Mouse (Mus musculus) heart, adult 18-20 months (tissue): Measurements from ENCODE around the gene Panx1. TPM values are rescaled to one million over a fixed set of nuclear protein-coding genes. Genes with fewer than 3 reads are reported as not detected.

Source experiments
- DNase-seq, 2 experiments: peaks; one replicate each; pipeline ENCODE4 v3.0.0; 2021 to 2022; ENCODE audit warnings: mixed read lengths in 1 of 2
- long read RNA-seq, 2 experiments: library from polyadenylated mRNA; stranded (forward); transcript quantifications; one replicate each; pipeline ENCODE4 v2.0.0; 2021
- total RNA-seq, 2 experiments: library from RNA; stranded (reverse); gene quantifications; 2 replicates each; pipeline ENCODE4 v1.2.3; 2021

The Panx1 gene
- total RNA-seq: 10 to 100 TPM in 1 of 2 experiments, 1 to 10 TPM in 1; 5.4 to 10.1 TPM
- long read RNA-seq, experiment 1, full-length matches to known transcripts: 4 of 4 reads
- long read RNA-seq, experiment 1, partial matches to known transcripts: 0 of 4 reads
- long read RNA-seq, experiment 1, other reads (novel, unspliced or antisense): 0 of 4 reads
- long read RNA-seq, experiment 2, full-length matches to known transcripts: 2 of 2 reads
- long read RNA-seq, experiment 2, partial matches to known transcripts: 0 of 2 reads
- long read RNA-seq, experiment 2, other reads (novel, unspliced or antisense): 0 of 2 reads

GRCm38 (mm10) chr9:15045084-15045669 is at the start of gene Panx1:
Gene Panx1, minus strand, starts transcription at chr9:15045478.
- peak; percentile 73 to 83 for DNase-seq

GRCm38 (mm10) chr9:15068686-15069295 is 23.5 kb upstream of the Panx1 start:
- no peak for DNase-seq

DNA sequence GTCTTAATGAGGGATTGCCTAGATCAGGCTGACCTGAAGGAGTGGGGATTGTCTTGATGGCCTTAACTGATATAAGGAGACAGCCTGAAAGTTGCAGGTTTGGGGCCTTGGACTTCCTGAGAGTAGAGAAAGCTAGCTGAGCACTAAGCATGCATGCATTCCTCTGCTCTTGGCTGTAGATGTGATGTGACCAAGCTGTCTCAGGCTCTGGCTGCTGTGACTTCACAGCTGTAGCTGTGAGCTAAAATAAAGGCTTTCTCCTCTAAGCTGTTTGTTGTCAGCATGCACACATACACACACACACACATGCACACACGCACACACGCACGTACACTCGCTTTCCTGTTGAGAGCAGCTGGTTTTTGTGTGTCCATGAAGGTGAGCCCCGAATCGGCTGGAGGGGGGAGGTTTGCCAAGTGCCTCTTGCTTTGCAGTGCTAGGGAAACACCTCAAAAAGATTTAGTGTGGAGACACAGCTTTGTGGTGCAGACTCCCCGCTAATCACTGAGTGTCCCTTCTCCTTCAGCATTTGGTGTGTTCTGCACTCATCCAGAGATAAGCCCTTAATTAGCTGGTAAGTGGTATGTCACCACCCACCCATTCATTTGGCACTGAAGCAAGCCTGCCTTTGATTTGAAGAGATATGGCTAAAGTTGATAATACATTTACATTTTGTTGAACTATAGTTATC is 22.9 kb upstream of the Panx1 start:
- no peak for DNase-seq

GRCm38 (mm10) chr9:15064176-15064575 is 18.9 kb upstream of the Panx1 start:
- DNase-seq: no peak

DNA sequence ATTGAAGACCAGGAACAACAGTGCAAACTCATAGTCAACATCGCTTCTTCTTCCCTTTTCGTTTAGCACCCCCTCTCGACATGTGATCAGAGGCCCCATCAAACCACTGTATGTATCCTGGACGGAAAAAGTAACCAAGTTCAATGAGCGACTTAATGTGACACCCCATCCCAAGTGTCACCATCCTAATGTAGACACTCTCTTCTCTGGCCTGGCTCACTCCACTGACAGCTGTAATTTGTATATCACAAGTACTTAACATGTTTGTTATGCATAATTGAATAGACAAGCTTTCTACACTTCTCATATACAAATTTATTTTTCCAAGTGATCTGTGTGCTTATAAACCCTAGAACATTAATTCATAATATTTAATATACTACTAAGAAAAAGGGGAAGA is 15.6 kb upstream of the Panx1 start:
- DNase-seq: no peak

- DNase-seq: no peak
Measured at GRCm38 (mm10) chr9:15060026-15060425, 14.7 kb upstream of the Panx1 start.

DNA sequence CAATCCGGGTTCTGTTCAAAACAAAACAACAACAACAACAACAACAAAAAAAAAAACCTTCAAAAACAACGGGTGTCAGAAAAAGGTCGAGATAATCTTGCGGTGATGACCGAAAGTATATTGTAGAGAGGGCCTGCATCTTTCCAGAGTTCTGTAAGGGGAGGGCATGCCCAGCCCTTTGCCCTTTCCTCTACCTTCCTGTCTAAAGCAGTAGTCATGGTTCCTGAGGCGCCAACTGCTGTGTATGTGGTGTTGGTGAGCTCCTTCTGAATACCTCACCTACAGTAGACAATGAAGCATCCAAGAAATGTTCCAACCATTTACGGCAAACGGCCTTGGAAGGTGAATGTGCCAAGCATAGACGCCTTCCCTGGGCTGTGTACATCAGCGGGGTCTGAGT is 462 bp upstream of the Panx1 start:
- no peak for DNase-seq

GRCm38 (mm10) chr9:15044391-15045083 is 741 bp downstream of the Panx1 start:
- DNase-seq: no peak

- no peak for DNase-seq
Measured at GRCm38 (mm10) chr9:15041556-15041955, 3.7 kb downstream of the Panx1 start.

GRCm38 (mm10) chr9:15039848-15040247 is 5.4 kb downstream of the Panx1 start:
- DNase-seq: no peak

DNA sequence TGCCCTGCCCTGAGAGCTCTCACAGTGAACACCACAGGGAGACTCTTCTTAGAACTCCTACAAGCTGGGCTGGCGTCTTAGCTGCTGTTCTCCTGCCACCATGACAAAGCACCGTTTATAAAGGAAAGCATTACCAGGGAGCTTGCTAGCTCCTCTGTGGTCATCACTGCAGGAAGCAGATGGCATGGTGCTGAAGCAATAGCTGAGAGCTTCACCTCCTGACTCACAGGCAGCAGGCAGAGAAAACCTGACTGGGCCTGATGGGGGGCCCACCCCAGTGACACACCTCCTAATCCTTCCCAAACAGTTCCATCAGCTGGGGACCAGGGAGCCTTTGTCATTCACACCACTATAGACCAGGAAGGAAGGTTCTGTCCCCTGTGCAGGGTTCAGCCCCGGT is 7.6 kb downstream of the Panx1 start:
- no peak for DNase-seq

GRCm38 (mm10) chr9:15037237-15037636 is 8.0 kb downstream of the Panx1 start:
- DNase-seq: no peak

DNA sequence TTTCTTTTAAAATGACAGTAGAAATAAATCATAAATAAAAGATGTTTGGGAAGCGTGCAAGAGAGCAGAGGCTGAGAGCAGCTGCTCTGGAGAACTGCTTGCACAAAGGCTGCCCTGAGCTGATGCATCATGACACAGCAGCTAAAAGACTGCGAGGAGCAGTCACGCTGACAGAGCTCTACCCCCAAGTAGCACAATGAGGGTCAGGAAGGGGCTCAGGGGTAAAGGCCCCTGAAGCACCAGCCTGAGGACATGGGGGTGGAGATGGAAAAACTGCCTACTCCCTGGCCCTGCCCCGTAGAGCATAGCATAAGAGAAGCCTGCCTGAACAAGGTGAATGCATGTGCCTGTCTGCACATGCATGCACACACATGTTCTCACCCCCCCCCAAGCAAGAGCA is 8.5 kb downstream of the Panx1 start:
- DNase-seq: no peak

DNA sequence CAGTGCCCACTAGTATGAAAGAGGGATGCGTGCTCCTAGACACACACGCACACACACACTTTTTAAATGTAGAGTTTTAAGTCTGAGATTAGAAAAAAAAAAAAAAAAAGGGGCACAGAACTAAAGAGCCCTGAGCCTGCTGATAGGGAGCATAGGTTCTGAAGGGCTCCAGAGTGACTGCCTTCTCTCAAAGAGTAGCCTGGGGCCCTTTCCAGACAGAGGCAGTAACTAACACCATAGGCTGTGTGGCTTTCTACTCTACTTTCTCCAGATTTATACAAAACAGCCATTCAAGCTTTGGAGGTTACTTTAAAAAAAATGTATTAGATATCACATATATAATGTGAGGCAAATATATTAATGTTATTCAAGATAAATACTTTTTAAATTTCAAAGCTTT is 8.9 kb downstream of the Panx1 start:
- DNase-seq: no peak

- no peak for DNase-seq
Measured at GRCm38 (mm10) chr9:15035979-15036378, 9.3 kb downstream of the Panx1 start.

DNA sequence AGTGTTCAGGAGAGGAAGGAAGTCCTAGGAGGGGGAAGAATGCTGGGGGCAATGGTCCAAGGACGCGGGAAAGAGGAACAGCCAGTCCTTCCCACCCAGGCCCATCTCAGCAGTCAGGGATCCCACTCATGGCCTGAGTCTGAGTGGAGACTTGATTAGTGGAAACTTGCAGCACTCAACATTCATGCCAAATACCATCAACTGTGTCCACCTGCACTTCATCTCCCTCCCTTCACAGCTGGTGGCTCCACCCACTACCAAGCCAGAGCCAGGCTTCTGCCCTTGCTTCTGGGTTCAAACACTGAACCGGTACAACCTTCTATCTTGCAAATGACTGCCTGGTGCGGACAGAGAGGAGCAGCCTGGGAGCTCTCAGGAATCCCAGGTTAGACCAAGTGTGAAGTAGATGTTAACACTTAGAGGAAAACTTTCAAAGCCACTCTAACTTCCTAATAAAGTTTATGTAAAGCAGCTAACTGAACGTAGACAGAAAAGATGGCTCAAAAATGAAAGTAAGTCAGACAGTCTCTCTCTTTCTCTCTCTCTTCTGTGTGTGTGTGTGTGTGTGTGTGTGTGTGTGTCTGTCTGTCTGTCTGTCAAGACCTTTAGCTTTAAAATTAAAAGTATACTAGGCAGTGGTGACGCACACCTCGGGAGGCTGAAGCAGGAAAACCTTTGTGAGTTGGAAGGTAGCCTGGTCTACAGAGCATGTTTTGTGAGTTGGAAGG is 10.6 kb downstream of the Panx1 start:
- peak; percentile 62 to 77 for DNase-seq

- DNase-seq: peak in 1 of 2 experiments; percentile 45
Measured at GRCm38 (mm10) chr9:15033568-15034160, 11.6 kb downstream of the Panx1 start.

GRCm38 (mm10) chr9:15032797-15033196 is 12.5 kb downstream of the Panx1 start:
- no peak for DNase-seq

DNA sequence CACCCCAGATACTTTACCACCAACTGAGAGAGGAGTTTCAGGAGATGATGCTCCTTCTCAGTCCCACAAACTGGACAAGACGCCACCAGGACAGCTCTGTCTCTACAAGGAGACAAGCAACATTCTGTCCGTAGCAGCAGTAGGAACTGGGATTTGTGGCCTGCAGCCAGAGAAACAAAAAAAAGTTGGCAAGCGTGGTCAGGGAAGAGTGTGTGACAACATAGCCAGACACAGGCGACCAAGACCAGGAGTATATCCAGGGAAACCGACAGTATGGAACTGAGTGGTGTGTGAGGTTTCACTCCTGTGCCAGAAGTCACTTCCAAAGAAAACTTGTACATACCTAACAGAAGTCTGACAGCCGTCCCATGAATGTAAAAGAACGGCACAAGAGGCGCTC is 14.5 kb downstream of the Panx1 start:
- peak; percentile 79 to 88 for DNase-seq

- peak; percentile 56 to 80 for DNase-seq
Measured at GRCm38 (mm10) chr9:15029025-15029727, 16.1 kb downstream of the Panx1 start.

DNA sequence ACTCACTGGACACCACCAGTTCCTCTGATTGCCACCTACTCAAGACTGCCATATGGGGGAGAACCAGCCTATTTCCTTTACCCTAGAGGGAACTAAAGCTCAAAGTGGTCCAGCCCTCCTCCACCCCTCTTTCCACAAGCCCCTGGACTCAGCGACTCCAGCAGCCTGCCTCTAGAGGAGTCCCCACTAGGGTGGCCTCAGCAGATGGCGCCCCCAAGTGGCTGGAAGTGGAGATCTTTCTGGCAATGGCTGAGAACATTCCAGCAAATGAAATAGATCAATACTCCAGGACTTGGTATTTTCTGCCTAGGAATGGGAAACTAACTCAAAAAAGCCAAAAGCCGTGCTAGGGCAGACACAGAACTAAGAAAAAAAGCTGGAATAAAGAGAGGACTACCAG is 17.6 kb downstream of the Panx1 start:
- no peak for DNase-seq
